Mouse (Mus musculus): ENCODE data around the gene Rhoa. TPM values are rescaled to one million over a fixed set of nuclear protein-coding genes. Genes with fewer than 3 reads are reported as not detected.

The Rhoa gene
- polyA plus RNA-seq, 1 experiment from 2014 or later, result 326 TPM

DNA sequence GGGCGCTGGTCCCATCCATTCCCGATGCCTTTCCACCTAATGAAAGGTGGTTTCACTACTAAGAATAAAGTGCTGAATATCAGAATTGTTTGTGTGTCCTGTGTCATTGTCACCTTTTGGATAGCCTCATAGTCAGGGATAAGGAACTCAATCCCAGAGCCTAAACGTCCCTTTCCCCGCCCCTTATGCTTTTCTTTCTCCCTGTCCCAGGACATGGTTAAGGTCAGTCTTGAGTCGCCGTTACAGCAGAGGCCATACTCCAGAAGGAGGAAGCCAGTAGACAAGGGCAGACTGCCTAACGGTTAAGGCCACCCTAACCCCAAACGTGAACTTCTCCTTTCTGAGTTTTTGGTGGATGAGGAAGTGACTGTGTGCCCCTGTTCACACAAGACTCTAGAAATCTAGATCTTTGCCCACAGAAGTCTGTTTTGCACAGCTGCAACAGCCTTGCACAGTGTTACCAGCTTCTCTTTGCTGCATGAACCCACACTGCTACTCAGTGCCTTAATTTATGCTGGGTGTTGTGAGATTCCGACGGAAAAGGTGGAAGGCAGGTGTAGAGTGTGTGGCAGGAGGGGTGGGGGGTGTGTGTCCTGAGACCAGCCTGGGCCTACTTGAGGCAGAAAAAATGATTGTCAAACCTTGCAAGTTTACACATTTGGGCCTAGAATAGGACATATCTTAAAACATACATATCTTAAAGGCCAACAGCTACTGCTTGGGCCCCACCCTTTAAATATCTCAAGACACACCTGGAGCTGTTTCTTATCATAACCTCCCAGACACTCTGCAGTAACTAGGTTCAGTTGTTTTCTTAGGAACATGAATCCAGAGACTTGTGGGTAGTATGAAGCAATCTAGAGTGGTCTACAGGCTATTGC lies 34.6 kb downstream of the Rhoa start:
- H3K9ac ChIP-seq (ENCODE audit: low read depth, low read length), result peak overlapping the region; percentile 94
- DNase-seq (ENCODE audit: low spot score) (no peak), ATAC-seq (ENCODE audit: low read depth) (no peak)
- peak overlapping the region; percentile 80 for H3K4me2 ChIP-seq (ENCODE audit: low read depth, low read length)
- H3K27me3 ChIP-seq (replicated peaks; ENCODE audit: control insufficient read depth, insufficient read depth, low read length), result no peaks in the 10 kb centered on the region
- 50% methylated on average over 10 of the region's 10 CpGs for WGBS
- H3K4me3 ChIP-seq (ENCODE audit: low read depth, low read length), result peak overlapping the region; percentile 81
- H3K9me3 ChIP-seq (ENCODE audit: control insufficient read depth, low read length), result no peaks in the 10 kb centered on the region
- H3K27ac ChIP-seq (replicated peaks; ENCODE audit: low read depth, low read length), result peak overlapping the region; percentile 95
- peaks cover 16% of the 10 kb centered on the region for H3K36me3 ChIP-seq (ENCODE audit: control insufficient read depth, insufficient read depth, low read length)
- peaks cover 10% of the 10 kb centered on the region for H3K4me1 ChIP-seq (ENCODE audit: control insufficient read depth, insufficient read depth, low read length)

- Histone ChIP-seq H3K4me2 (ENCODE audit: low read depth, low read length) (no peak overlapping the region), H3K9ac (ENCODE audit: low read depth, low read length) (no peak overlapping the region), H3K36me3 (ENCODE audit: control insufficient read depth, insufficient read depth, low read length) (peaks cover 10% of the 10 kb centered on the region), H3K4me1 (ENCODE audit: control insufficient read depth, insufficient read depth, low read length) (peaks cover 10% of the 10 kb centered on the region), H3K9me3 (ENCODE audit: control insufficient read depth, low read length) (no peaks in the 10 kb centered on the region), H3K4me3 (ENCODE audit: low read depth, low read length) (peak overlapping the region; percentile 81; the same call in 1 of the 2 replicates), H3K27me3 (replicated peaks; ENCODE audit: control insufficient read depth, insufficient read depth, low read length) (no peaks in the 10 kb centered on the region), H3K27ac (replicated peaks; ENCODE audit: low read depth, low read length) (no peak overlapping the region)
- no peak for ATAC-seq (ENCODE audit: low read depth)
- DNase-seq (ENCODE audit: low spot score), result no peak
- 86% methylated on average over 5 of the region's 5 CpGs for WGBS
Observed at GRCm38 (mm10) chr9:108341139-108341475, 35.2 kb downstream of the Rhoa start.

DNA sequence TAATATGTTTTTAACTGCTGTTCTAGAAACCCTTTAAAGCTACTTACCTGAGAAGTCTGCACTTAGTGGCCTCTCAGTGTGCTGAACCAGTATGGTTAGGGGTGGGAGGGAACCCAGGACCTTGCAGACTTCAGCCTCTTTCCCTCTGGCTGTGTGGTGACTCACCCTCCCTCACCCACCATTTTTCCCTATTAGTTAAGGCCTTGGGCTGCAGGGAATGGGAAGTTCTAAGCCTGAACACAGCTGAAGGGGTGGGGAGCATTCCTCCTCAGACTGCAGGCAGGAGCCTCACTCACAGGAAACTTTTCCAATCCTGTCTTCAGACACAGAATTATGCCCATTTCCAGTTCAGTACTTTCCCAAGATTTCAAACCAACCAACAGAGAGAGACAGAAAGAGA lies 35.9 kb downstream of the Rhoa start:
- Histone ChIP-seq H3K4me1 (ENCODE audit: control insufficient read depth, insufficient read depth, low read length) (peaks cover 10% of the 10 kb centered on the region), H3K9ac (ENCODE audit: low read depth, low read length) (no peak overlapping the region), H3K9me3 (ENCODE audit: control insufficient read depth, low read length) (no peaks in the 10 kb centered on the region), H3K4me3 (ENCODE audit: low read depth, low read length) (no peak overlapping the region), H3K36me3 (ENCODE audit: control insufficient read depth, insufficient read depth, low read length) (0 out of 2 replicates have a peak, but pooled peaks cover 7% of the 10 kb centered on the region), H3K27me3 (replicated peaks; ENCODE audit: control insufficient read depth, insufficient read depth, low read length) (no peaks in the 10 kb centered on the region), H3K4me2 (ENCODE audit: low read depth, low read length) (no peak overlapping the region), H3K27ac (replicated peaks; ENCODE audit: low read depth, low read length) (no peak overlapping the region)
- no peak for ATAC-seq (ENCODE audit: low read depth)
- DNase-seq (ENCODE audit: low spot score), result peak; percentile 13

GRCm38 (mm10) chr9:108342301-108342831 lies 36.4 kb downstream of the Rhoa start:
- H3K36me3 ChIP-seq (ENCODE audit: control insufficient read depth, insufficient read depth, low read length), result 0 out of 2 replicates have a peak, but pooled peaks cover 7% of the 10 kb centered on the region
- no peaks in the 10 kb centered on the region for H3K27me3 ChIP-seq (replicated peaks; ENCODE audit: control insufficient read depth, insufficient read depth, low read length)
- DNase-seq (ENCODE audit: low spot score) (no peak), ATAC-seq (ENCODE audit: low read depth) (no peak)
- H3K4me2 ChIP-seq (ENCODE audit: low read depth, low read length), result no peak overlapping the region
- 44% methylated on average over 5 of the region's 5 CpGs for WGBS
- H3K4me1 ChIP-seq (ENCODE audit: control insufficient read depth, insufficient read depth, low read length), result peaks cover 10% of the 10 kb centered on the region
- H3K4me3 ChIP-seq (ENCODE audit: low read depth, low read length), result no peak overlapping the region
- H3K9ac ChIP-seq (ENCODE audit: low read depth, low read length), result no peak overlapping the region
- H3K9me3 ChIP-seq (ENCODE audit: control insufficient read depth, low read length), result no peaks in the 10 kb centered on the region
- H3K27ac ChIP-seq (replicated peaks; ENCODE audit: low read depth, low read length), result no peak overlapping the region

GRCm38 (mm10) chr9:108343331-108343730 lies 37.4 kb downstream of the Rhoa start:
- no peak overlapping the region for H3K9ac ChIP-seq (ENCODE audit: low read depth, low read length)
- no peak overlapping the region for H3K4me2 ChIP-seq (ENCODE audit: low read depth, low read length)
- no peak overlapping the region for H3K4me3 ChIP-seq (ENCODE audit: low read depth, low read length)
- DNase-seq (ENCODE audit: low spot score) (no peak), ATAC-seq (ENCODE audit: low read depth) (no peak)
- 75% methylated on average over 3 of the region's 3 CpGs for WGBS
- H3K4me1 ChIP-seq (ENCODE audit: control insufficient read depth, insufficient read depth, low read length), result peaks cover 11% of the 10 kb centered on the region
- H3K9me3 ChIP-seq (ENCODE audit: control insufficient read depth, low read length), result no peaks in the 10 kb centered on the region
- H3K27ac ChIP-seq (replicated peaks; ENCODE audit: low read depth, low read length), result no peak overlapping the region
- no peaks in the 10 kb centered on the region for H3K27me3 ChIP-seq (replicated peaks; ENCODE audit: control insufficient read depth, insufficient read depth, low read length)
- H3K36me3 ChIP-seq (ENCODE audit: control insufficient read depth, insufficient read depth, low read length), result 0 out of 2 replicates have a peak, but pooled peaks cover under 1% of the 10 kb centered on the region

DNA sequence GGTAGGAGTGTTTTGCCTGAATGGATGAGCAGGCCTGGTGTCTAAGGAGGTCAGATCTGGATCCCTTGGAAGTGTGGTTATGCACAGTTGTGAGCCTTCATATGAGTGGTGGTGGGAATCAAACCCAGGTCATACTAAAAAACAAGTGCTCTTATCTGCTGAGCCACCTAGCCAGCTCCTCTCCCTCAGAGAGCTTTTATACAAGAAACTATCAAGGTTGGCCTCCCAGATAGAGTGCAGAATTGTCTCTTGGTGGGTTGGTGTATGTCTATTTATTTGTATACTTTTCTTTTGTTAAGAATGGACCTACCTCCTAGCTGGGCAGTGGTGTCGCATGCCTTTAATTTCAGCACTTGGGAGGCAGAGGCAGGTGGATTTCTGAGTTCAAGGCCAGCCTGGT lies 37.9 kb downstream of the Rhoa start:
- no peak overlapping the region for H3K27ac ChIP-seq (replicated peaks; ENCODE audit: low read depth, low read length)
- H3K4me2 ChIP-seq (ENCODE audit: low read depth, low read length), result no peak overlapping the region
- H3K4me1 ChIP-seq (ENCODE audit: control insufficient read depth, insufficient read depth, low read length), result peaks cover 16% of the 10 kb centered on the region
- no peaks in the 10 kb centered on the region for H3K27me3 ChIP-seq (replicated peaks; ENCODE audit: control insufficient read depth, insufficient read depth, low read length)
- ATAC-seq (ENCODE audit: low read depth) (no peak), DNase-seq (ENCODE audit: low spot score) (no peak)
- H3K4me3 ChIP-seq (ENCODE audit: low read depth, low read length), result no peak overlapping the region
- 100% methylated on average over 1 of the region's 1 CpGs for WGBS
- no peak overlapping the region for H3K9ac ChIP-seq (ENCODE audit: low read depth, low read length)
- no peaks in the 10 kb centered on the region for H3K36me3 ChIP-seq (ENCODE audit: control insufficient read depth, insufficient read depth, low read length)
- no peaks in the 10 kb centered on the region for H3K9me3 ChIP-seq (ENCODE audit: control insufficient read depth, low read length)

GRCm38 (mm10) chr9:108344471-108344870 lies 38.5 kb downstream of the Rhoa start:
- no peaks in the 10 kb centered on the region for H3K27me3 ChIP-seq (replicated peaks; ENCODE audit: control insufficient read depth, insufficient read depth, low read length)
- no peak for ATAC-seq (ENCODE audit: low read depth)
- no peak overlapping the region for H3K4me2 ChIP-seq (ENCODE audit: low read depth, low read length)
- H3K9me3 ChIP-seq (ENCODE audit: control insufficient read depth, low read length), result no peaks in the 10 kb centered on the region
- WGBS, result 83% methylated on average over 4 of the region's 4 CpGs
- no peak overlapping the region for H3K4me3 ChIP-seq (ENCODE audit: low read depth, low read length)
- DNase-seq (ENCODE audit: low spot score), result no peak
- no peak overlapping the region for H3K9ac ChIP-seq (ENCODE audit: low read depth, low read length)
- H3K27ac ChIP-seq (replicated peaks; ENCODE audit: low read depth, low read length), result no peak overlapping the region
- H3K36me3 ChIP-seq (ENCODE audit: control insufficient read depth, insufficient read depth, low read length), result no peaks in the 10 kb centered on the region
- H3K4me1 ChIP-seq (ENCODE audit: control insufficient read depth, insufficient read depth, low read length), result peaks cover 19% of the 10 kb centered on the region

DNA sequence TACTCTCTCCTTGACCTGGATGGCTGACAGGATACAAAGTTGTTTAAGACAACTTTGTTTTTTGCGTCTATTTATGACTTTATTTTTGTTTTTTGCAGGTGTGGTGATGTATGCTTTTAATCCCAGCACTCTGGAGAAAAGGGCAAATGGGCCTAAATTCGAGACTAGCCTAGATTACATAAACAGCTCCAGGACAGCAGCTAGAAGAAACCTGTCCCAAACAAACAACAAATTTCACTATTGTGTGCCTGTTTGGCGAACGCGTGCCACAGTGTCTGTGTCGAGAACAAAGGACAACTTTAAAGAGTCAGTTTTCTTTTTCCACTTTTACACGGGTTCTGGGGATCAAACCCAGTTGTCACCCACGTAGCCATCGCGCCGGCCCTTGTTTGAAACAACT lies 41.1 kb downstream of the Rhoa start:
- peaks cover 24% of the 10 kb centered on the region for H3K36me3 ChIP-seq (ENCODE audit: control insufficient read depth, insufficient read depth, low read length)
- H3K4me1 ChIP-seq (ENCODE audit: control insufficient read depth, insufficient read depth, low read length), result peaks cover 8% of the 10 kb centered on the region; the same call in 1 of the 2 replicates
- peak overlapping the region; percentile 80 for H3K9ac ChIP-seq (ENCODE audit: low read depth, low read length)
- ATAC-seq (ENCODE audit: low read depth) (no peak), DNase-seq (ENCODE audit: low spot score) (no peak)
- H3K4me2 ChIP-seq (ENCODE audit: low read depth, low read length), result peak overlapping the region; percentile 84
- no peaks in the 10 kb centered on the region for H3K9me3 ChIP-seq (ENCODE audit: control insufficient read depth, low read length)
- WGBS, result 5% methylated on average over 11 of the region's 11 CpGs
- H3K4me3 ChIP-seq (ENCODE audit: low read depth, low read length), result peak overlapping the region; percentile 92
- H3K27ac ChIP-seq (replicated peaks; ENCODE audit: low read depth, low read length), result peak overlapping the region; percentile 92
- no peaks in the 10 kb centered on the region for H3K27me3 ChIP-seq (replicated peaks; ENCODE audit: control insufficient read depth, insufficient read depth, low read length)
